Mouse (Mus musculus): ENCODE measurements around the gene Tspan32.

GRCm38 (mm10) chr7:143006097-143006755 lies 1.4 kb downstream of the Tspan32 start:
- TF ChIP-seq POLR2A (IDR thresholded peaks at IDR 0.05; ENCODE audit: insufficient read depth, low read length) (no peak), CTCF (IDR thresholded peaks at IDR 0.05; ENCODE audit: low read depth, low read length) (no peak)
